Mouse (Mus musculus) lung, postnatal 0 days (tissue): Measurements from ENCODE around the gene Olfr494. TPM values are rescaled to one million over a fixed set of nuclear protein-coding genes. Genes with fewer than 3 reads are reported as not detected.

Experiments
- ATAC-seq: fragments of 200-750 bp; cut with Nextera tagmentation; 2 replicates; pipeline ENCODE4 v1.8.0; 2017; ENCODE audit warnings: moderate library complexity
- DNase-seq: peaks from one replicate; pipeline ENCODE4 v3.0.0-alpha.2; 2016; ENCODE audit warnings: low spot score
- H3K27ac ChIP-seq: fragments of 300-500 bp; sonication (generic); 2 replicates; pipeline ENCODE4 v1.5.1; 2014; ENCODE audit warnings: antibody characterized with exemption, mild to moderate bottlenecking, low read length, mixed read lengths
- H3K27me3 ChIP-seq: fragments of 300-500 bp; sonication (generic); replicated peaks from 2 replicates; pipeline ENCODE4 v1.6.1; 2014; ENCODE audit warnings: low read length, mixed read lengths; ENCODE audit not compliant: insufficient read depth
- H3K36me3 ChIP-seq: fragments of 300-500 bp; sonication (generic); 2 replicates; pipeline ENCODE4 v1.6.1; 2014; ENCODE audit warnings: low read length, mixed read lengths; ENCODE audit not compliant: insufficient read depth
- H3K4me1 ChIP-seq: fragments of 300-500 bp; sonication (generic); 2 replicates; pipeline ENCODE4 v1.6.1; 2014; ENCODE audit warnings: antibody characterized with exemption, low read depth, low read length, mixed read lengths; ENCODE audit not compliant: insufficient read depth
- H3K4me2 ChIP-seq: fragments of 300-500 bp; sonication (generic); replicated peaks from 2 replicates; pipeline ENCODE4 v1.6.1; 2014; ENCODE audit warnings: low read depth, mild to moderate bottlenecking, low read length, moderate library complexity, mixed read lengths
- H3K4me3 ChIP-seq: fragments of 300-500 bp; sonication (generic); 2 replicates; pipeline ENCODE4 v1.5.1; 2014; ENCODE audit warnings: low read depth, low read length
- H3K9ac ChIP-seq: fragments of 300-500 bp; sonication (generic); replicated peaks from 2 replicates; pipeline ENCODE4 v1.6.1; 2014; ENCODE audit warnings: low read depth, mild to moderate bottlenecking
- H3K9me3 ChIP-seq: fragments of 300-500 bp; sonication (generic); 2 replicates; pipeline ENCODE4 v1.6.1; 2016; ENCODE audit warnings: low read length, mixed read lengths
- CTCF ChIP-seq: IDR thresholded peaks from 2 replicates; pipeline ENCODE4 v1.5.1; 2016; ENCODE audit warnings: antibody characterized with exemption, mild to moderate bottlenecking
- EP300 ChIP-seq: IDR thresholded peaks from 2 replicates; pipeline ENCODE4 v1.6.1; 2016; ENCODE audit warnings: antibody characterized with exemption, mild to moderate bottlenecking, control low read depth
- WGBS: fragments of 180-500 bp; shearing (Covaris S2); extraction: QIAGEN DNeasy Blood & Tissue Kit; methylation state at CpG from one replicate; pipeline ENCODE4 v1.1.7; 2014; 5-methylcytosine and 5-hydroxymethylcytosine counted together
- polyA plus RNA-seq: library from polyadenylated mRNA; unstranded; fragments of >200 nt; fragmentation: Nextera tagmentation; extraction: Ambion mirVana; gene quantifications from 2 replicates; pipeline ENCODE4 v1.2.1, GENCODE M21; 2015

Gene Olfr494
- polyA plus RNA-seq: not detected in 2 replicates

GRCm38 (mm10) chr7:108365035-108365434 is at the start of gene Olfr494:
Olfr494 (plus strand) TSS chr7:108365335.
- DNase-seq (no peak), ATAC-seq (no peak)
- no peak for TF ChIP-seq EP300
- TF ChIP-seq CTCF: no peak
- no peak within 1 kb of the TSS for H3K9ac ChIP-seq
- H3K4me1 ChIP-seq: no peaks in the 10 kb centered on the region
- H3K9me3 ChIP-seq: no peaks in the 10 kb centered on the region
- H3K27ac ChIP-seq: no peak within 1 kb of the TSS
- H3K27me3 ChIP-seq: no peaks in the 10 kb centered on the region
- no peaks in the 10 kb centered on the region for H3K36me3 ChIP-seq
- H3K4me2 ChIP-seq: no peak within 1 kb of the TSS
- H3K4me3 ChIP-seq: no peak within 1 kb of the TSS
- WGBS: 65% methylated on average over 3 of the region's 3 CpGs

GRCm38 (mm10) chr7:108323574-108323973 is 41.6 kb upstream of the Olfr494 start, which contains the start of gene Olfr492:
Olfr492 (minus strand) TSS chr7:108323674.
- DNase-seq: no peak
- WGBS: 68% methylated on average over 2 of the region's 2 CpGs
- Histone ChIP-seq H3K9ac (no peak within 1 kb of the TSS), H3K9me3 (no peaks in the 10 kb centered on the region), H3K27me3 (no peaks in the 10 kb centered on the region), H3K27ac (no peak within 1 kb of the TSS), H3K4me2 (no peak within 1 kb of the TSS), H3K36me3 (no peaks in the 10 kb centered on the region), H3K4me1 (no peaks in the 10 kb centered on the region), H3K4me3 (no peak within 1 kb of the TSS)
- no peak for ATAC-seq
- no peak for TF ChIP-seq CTCF
- no peak for TF ChIP-seq EP300

GRCm38 (mm10) chr7:108346879-108347278 is 18.3 kb upstream of the Olfr494 start, which contains the start of gene Olfr493:
Olfr493 (minus strand) TSS chr7:108346979.
- ATAC-seq (no peak), DNase-seq (no peak)
- no peaks in the 10 kb centered on the region for H3K9me3 ChIP-seq
- H3K36me3 ChIP-seq: no peaks in the 10 kb centered on the region
- H3K4me1 ChIP-seq: no peaks in the 10 kb centered on the region
- TF ChIP-seq CTCF: no peak
- no peak for TF ChIP-seq EP300
- no peak within 1 kb of the TSS for H3K4me2 ChIP-seq
- no peak within 1 kb of the TSS for H3K4me3 ChIP-seq
- H3K27me3 ChIP-seq: no peaks in the 10 kb centered on the region
- H3K27ac ChIP-seq: no peak within 1 kb of the TSS
- no peak within 1 kb of the TSS for H3K9ac ChIP-seq
- 50% methylated on average over 1 of the region's 1 CpGs for WGBS

- H3K27me3 ChIP-seq: no peaks in the 10 kb centered on the region
- no peaks in the 10 kb centered on the region for H3K9me3 ChIP-seq
- H3K9ac ChIP-seq: no peak within 1 kb of the TSS
- no peak within 1 kb of the TSS for H3K4me2 ChIP-seq
- no peaks in the 10 kb centered on the region for H3K36me3 ChIP-seq
- H3K27ac ChIP-seq: no peak within 1 kb of the TSS
- WGBS: 70% methylated on average over 1 of the region's 1 CpGs
- no peaks in the 10 kb centered on the region for H3K4me1 ChIP-seq
- H3K4me3 ChIP-seq: no peak within 1 kb of the TSS
- no peak for TF ChIP-seq EP300
- TF ChIP-seq CTCF: no peak
- DNase-seq (no peak), ATAC-seq (no peak)
These were observed 27.7 kb downstream of the Olfr494 start, which contains the start of gene Olfr495 for GRCm38 (mm10) chr7:108392867-108393266. Olfr495 (plus strand) TSS chr7:108393167.

Other genes starting within 250 kb of the Olfr494 start
- not detected in 2 replicates for gene Olfr484, start 237.9 kb upstream of the Olfr494 start, polyA plus RNA-seq
- not detected in 2 replicates for gene Olfr485, start 205.5 kb upstream of the Olfr494 start, polyA plus RNA-seq
- gene Olfr486, start 192.6 kb upstream of the Olfr494 start, polyA plus RNA-seq: not detected in 2 replicates
- not detected in 2 replicates for gene Olfr487, start 150.7 kb upstream of the Olfr494 start, polyA plus RNA-seq
- not detected in 2 replicates for gene Olfr488, start 107.0 kb upstream of the Olfr494 start, polyA plus RNA-seq
- not detected in 2 replicates for gene Olfr490, start 76.4 kb upstream of the Olfr494 start, polyA plus RNA-seq
- not detected in 2 replicates for gene Olfr491, start 51.9 kb upstream of the Olfr494 start, polyA plus RNA-seq
- not detected in 2 replicates for gene Olfr492, start 41.7 kb upstream of the Olfr494 start, polyA plus RNA-seq
- not detected in 2 replicates for gene Olfr493, start 18.4 kb upstream of the Olfr494 start, polyA plus RNA-seq
- gene Olfr495, start 27.8 kb downstream of the Olfr494 start, polyA plus RNA-seq: not detected in 2 replicates
- not detected in 2 replicates for gene Olfr497, start 55.1 kb downstream of the Olfr494 start, polyA plus RNA-seq
- not detected in 2 replicates for gene Olfr498, start 100.0 kb downstream of the Olfr494 start, polyA plus RNA-seq
- gene Olfr502, start 159.7 kb downstream of the Olfr494 start, polyA plus RNA-seq: not detected in 2 replicates
- not detected in 2 replicates for gene Olfr503, start 179.2 kb downstream of the Olfr494 start, polyA plus RNA-seq
- gene Olfr504, start 200.5 kb downstream of the Olfr494 start, polyA plus RNA-seq: not detected in 2 replicates
- not detected in 2 replicates for gene Olfr506, start 245.5 kb downstream of the Olfr494 start, polyA plus RNA-seq